Mouse (Mus musculus): ENCODE data around the gene Capn12.

Capn12 gene

DNA sequence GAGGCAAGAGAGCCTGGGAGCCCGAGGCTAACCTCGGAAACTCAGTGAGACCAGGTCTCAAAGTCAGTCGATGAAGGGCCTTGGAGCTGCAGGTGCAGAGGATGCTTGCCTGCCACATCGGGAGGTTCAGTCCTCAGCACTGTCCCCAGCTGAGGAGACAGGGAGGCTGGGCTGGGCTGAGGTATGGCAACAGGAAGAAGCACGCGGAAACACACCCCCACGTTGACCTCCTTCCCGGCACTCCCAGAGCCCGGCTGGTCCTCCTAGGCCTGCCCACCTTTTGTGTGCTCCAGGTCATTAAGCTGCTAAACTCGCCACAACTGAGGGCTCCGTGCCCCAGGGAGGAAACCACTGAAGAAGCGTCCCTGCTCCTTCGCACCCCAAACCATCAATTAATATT lies at the start of gene Capn12:
Capn12 (plus strand) TSS at position 224 of the 400 bp plus-strand sequence.
- in situ Hi-C loops (cut with MboI; ENCODE audit: unreplicated experiment in 2 of 2): loop anchor here in 1 of 2 experiments (25.0 kb wide), 1 partner anchor 269 kb away; no protein-coding TSS in a partner anchor

DNA sequence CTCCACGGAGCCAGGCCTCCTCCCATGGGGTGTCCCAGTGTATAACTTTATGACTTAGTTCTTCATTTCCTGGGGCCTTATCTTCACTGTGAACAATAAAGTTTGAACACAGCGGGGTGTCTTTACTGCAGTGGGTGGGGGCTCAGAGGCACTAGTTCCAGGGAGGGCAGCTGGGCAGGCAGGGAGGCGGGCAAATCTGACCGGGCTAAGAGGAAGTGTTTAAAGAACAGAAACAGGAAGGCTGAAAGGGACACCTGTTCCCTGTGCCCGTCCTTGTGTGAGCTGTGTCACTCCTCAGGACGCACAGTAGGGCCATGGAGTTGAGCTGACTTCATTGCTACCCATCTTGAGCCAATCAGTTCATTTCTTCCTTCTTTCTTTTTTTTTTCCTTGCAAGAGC lies 49.1 kb upstream of the Capn12 start:
- in situ Hi-C loops (cut with MboI; ENCODE audit: unreplicated experiment in 2 of 2): no loop called here

DNA sequence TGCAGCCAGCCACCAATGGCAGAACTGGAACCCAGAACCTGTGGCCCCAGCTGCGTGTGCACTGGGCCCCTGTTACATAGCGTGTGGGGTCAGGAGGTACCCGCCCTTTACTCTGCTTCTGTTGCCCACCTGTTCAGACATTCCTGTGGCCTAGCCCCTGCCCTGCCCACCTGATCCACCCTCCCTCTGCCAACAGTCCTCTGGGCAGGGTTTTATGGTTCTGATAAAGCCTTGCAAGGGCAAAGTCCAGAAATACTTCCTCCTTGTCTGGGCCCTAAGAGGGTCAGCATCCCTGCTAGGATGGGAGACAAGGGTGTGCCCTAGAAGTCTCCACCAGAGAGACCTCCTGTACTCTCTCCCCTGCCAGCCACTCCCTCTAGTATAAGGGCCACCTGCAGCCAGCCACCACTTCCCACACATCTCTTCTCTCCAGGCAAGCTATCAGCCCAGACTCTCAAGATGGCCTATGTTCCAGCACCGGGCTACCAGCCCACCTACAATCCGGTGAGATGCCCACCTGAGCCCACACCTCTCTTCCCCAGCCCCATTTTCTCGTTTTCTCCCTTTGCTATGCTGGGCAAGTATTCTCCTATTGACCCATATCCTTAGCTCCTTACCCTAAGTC lies 47.4 kb upstream of the Capn12 start, which contains the start of gene Lgals4:
Lgals4 (plus strand) TSS at position 132 of the 625 bp plus-strand sequence.
- in situ Hi-C loops (cut with MboI; ENCODE audit: unreplicated experiment in 2 of 2): no loop called here

DNA sequence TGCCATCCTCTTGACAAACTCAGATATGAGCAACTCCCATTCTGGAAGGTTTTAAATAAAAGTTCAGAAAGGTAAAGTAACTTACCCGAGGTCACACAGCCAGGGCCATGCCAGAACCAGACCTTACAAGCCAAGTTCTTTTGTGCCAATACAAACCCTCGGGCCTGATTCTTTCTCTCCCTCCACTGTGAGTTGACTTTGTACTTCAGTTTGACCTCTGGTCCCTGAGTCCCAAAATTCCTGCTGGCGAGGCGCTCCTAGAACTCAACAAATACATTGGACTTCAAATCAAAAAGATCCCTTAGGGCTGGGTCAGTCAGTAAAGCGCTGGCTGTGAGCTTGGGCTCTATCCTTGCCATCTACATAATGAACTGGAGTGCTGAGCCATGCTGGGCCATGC lies 44.3 kb upstream of the Capn12 start:
- in situ Hi-C loops (cut with MboI; ENCODE audit: unreplicated experiment in 2 of 2): no loop called here

DNA sequence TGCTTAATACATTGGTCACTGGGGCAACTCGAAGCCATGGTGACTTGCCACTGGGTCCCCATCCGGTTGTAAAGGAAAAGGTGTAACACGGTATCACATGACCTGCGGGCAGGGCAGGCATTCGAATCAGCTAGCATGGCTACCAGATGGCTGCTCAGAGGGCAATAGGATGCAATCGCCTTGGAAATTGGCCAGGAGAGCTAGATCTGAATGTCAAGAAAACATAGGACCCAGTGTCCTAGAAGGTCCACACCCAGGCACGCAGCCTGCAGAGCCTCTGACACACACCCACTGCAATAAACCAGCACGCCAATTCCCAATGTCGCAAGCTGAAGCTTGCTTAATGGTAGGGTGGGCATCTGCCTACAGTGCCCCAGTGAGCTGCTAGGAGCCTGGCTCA lies 42.9 kb upstream of the Capn12 start:
- in situ Hi-C loops (cut with MboI; ENCODE audit: unreplicated experiment in 2 of 2): no loop called here

DNA sequence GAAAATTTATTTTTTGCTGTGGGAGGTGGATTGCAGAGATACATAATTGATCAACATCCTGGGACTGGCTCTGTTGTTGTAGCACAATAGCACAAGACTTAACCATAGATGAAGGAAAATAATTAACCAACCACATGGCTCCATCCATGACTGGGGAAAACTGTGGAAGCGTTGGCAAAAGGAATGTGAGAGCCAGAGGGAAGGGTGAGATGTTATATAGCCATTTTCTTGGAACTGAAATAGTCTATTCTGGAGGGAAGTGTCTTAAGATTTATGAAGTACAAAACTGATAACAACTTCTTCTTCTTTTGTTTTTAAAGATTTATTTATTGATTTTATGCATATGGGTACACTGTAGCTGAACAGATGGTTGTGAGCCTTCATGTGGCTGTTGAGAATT lies 33.9 kb upstream of the Capn12 start:
- in situ Hi-C loops (cut with MboI; ENCODE audit: unreplicated experiment in 2 of 2): no loop called here

DNA sequence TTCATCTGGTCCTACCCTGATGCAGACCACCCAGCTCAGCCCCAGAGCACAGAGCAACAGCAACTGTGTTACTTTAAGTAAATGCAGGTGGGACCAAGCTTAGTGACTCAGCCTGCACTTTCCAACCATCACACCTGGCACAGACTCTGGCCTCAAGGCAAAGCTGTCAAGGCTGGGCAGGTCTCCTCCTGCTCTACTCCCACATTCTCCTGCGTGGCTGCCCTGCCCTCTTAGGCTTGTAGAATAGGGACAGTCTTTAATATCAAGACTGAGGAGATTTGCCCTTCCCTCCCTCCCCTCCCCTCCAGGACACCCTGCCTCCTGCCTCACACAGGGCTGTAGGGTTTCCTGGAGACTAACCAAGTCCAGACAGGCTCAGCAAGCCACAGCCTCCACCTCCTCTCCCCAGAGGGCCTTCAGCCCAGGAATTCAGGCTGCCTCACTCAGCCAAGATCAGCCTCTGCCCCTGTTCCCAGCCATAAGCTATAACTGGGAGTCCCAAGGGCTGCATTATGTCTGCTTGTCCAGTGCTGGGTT lies 31.5 kb upstream of the Capn12 start:
- in situ Hi-C loops (cut with MboI; ENCODE audit: unreplicated experiment in 2 of 2): no loop called here

DNA sequence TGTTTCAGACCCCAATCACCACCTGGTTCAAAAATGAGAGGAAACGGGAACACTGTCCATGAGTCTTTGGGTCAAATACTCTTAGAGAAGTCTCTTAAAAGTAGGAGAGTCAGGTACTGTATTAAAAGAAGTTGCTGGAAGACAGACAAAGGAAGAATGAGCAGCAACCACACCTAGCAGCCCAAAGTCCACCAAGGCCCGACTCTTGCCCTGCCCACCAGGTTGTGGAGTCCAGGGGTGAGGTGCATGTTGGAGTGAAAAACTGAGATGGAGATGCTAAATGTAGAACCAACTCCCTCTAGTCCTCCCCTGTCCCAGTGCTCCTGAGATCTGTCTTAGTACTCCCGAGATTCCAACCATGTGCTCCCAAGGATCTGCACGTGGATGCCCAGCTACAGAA lies 30.6 kb upstream of the Capn12 start:
- in situ Hi-C loops (cut with MboI; ENCODE audit: unreplicated experiment in 2 of 2): no loop called here

DNA sequence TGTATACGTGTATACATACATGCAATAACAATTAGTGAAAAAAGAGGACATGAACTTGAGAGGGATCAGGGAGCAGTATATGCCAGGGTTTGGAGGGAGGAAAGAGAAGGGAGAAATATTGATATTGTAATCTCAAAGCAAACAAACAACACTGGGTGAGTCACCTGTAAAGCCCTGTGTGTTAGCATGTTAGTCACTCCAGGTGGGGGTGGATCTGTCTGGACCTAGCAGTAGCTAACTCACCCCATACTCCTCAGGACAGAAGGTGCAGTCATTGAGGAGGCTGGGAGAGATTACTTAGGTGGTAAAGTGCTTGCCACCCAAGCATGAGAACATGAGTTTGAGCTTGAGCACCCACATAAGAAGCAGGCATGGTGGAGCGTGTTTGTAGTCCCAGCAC lies 21.3 kb upstream of the Capn12 start:
- in situ Hi-C loops (cut with MboI; ENCODE audit: unreplicated experiment in 2 of 2): no loop called here

DNA sequence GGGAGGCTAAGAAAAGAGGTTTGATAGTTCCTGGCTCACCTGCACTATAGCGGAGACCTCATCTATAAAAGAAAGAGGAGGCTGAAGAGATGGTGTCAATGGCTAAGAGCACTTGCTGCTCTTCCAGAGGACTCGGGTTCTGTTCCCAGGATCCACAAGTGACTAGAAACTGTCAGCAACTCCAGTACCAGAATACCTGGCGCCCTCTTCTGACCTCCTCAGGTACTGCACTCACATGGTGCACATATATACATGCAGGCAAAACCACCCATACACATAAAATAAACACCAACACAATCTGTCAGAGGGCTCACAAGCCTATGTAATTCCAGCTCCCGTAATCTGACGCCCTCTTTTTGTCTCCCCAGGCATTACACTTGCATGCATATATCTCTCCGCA lies 20.3 kb upstream of the Capn12 start:
- in situ Hi-C loops (cut with MboI; ENCODE audit: unreplicated experiment in 2 of 2): no loop called here

DNA sequence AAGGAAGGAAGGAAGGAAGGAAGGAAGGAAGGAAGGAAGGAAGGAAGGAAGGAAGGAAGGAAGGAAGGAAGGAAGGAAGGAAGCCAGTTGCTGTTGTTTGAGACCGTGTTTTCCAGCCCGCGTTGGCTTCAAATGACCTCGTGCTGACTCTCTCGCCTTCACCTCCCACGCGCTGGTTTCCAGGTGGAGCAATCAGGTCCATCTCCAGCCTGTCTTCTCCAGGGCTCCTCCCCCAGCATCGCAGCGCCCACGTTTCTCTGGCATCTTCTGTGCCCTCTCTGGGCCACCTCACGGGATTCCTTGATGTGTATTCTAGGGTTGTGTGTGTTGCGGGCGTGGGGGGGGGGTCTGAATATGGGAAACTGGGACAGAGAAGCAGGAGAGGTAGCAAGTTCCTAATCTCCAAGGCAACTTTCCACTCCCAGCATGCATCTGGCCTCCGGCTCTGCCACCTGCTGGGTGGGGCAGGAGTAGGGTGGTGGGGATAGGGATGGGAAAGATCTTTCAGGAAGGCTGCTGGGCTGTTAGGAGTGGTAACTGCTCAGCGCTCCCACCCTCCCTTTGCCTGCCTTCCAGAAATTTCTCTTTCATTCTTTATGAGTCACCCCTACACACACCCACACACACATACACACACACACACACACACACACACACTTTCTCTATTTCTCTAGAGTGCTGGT lies 18.3 kb upstream of the Capn12 start:
- in situ Hi-C loops (cut with MboI; ENCODE audit: unreplicated experiment in 2 of 2): no loop called here

DNA sequence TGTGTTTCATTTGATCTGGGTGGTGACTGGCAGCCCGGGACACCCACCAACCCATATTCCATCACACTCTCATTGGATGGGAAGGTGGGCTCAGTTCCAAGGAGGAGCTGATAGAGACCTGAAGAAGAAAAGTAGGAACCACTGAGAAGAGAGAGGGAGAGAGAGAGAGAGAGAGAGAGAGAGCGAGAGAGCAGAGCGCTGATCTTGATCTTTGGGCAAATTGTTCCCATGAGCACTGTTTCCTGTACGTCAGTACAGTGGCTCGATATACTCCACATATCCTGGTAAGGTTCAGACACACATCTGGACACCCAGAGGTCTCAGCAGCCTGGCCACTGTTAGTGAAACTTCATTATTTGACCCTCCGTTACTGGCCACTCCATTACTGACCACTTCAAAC lies 17.7 kb upstream of the Capn12 start, which contains the start of gene Lgals7:
Lgals7 (plus strand) TSS at position 314 of the 400 bp plus-strand sequence.
- in situ Hi-C loops (cut with MboI; ENCODE audit: unreplicated experiment in 2 of 2): no loop called here

DNA sequence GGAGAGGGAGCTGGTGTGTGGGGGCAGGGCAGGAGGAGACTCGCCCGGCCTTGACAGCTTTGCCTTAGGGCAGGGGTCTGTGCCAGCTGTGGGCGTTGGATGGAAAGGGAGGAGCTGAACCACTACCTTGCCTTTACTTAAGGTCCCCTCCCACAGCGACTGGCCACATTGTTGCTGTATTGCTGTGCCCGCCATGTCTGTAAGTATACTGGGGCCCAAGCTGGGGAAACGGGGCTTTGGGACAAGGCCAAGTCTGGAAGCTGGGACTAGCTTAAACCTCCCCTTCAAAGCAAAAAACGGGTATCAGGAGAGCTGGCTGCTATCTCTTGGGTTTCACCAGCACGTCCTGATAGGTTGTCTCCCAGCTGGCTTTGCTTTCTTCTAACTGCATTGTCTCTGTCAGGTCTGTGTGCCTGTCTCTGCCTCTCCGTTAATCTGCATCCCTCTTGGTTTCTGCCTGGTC lies 16.9 kb upstream of the Capn12 start:
- in situ Hi-C loops (cut with MboI; ENCODE audit: unreplicated experiment in 2 of 2): no loop called here

DNA sequence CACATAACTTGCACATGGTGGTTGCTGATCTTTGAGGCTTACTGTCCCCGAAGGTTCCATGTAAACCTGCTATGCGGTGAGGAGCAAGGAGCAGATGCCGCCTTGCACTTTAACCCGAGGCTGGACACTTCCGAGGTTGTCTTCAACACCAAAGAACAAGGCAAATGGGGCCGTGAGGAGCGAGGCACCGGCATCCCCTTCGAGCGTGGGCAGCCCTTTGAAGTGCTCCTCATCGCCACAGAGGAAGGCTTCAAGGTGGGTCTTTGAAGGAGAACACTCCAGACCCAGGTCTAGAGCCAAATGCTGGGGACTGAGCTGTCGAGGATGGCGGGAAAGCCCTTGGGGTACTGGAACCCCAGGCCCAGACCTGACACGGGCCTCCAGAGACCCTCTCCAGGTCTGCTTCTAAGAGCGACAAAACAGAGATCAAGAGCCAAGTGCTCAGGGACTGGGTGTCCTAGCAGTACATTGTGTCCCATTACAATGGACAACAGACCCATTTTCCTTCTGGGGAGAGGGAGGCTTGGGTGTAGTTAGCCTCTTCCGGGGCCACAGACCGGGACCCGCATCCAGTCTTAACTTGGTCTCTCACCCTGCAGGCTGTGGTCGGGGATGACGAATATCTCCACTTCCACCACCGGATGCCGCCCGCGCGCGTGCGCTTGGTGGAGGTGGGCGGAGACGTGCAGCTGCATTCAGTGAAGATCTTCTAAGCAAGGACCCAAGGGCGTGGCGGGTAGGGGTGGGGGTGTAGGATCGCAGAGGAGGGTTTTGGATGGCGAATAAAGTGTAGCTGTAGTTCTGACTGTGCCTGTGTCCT lies 15.5 kb upstream of the Capn12 start:
- in situ Hi-C loops (cut with MboI; ENCODE audit: unreplicated experiment in 2 of 2): loop anchor here (5.0 kb wide), 1 partner anchor 68 kb away; no protein-coding TSS in a partner anchor

DNA sequence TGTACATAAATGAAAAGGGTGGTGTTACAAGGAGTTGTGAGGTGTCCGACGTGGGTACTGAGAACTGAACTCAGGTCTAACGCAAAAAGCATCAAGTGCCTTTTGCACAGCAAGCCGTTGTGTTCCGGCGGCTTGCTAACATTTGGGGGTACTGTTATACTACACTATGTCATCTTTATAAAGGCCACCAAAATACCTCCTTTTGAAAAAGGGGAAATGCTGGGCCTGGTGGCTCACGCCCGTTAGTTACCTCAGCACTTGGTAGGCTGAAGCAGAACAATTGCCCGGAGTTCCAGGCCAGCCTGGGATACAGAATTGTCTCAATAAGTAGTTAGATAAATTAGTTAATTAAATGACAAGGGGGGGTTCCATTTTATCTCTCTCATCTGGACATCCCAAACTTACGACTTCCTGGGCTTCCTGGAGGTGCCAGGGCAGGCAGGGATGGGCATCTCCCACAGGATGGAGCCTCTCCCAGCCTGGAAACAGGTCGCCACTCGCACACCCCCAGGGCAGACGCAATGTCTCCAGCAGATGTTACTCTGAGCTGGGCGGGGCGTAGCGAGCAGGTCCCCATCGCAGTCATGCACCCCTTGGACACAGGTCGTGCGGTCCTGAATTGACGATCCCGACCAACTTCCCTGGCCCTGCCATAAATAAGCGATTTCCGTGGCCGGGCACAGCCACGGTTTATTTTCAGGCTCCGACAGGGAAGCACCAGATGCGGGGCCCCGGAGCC lies 14.3 kb upstream of the Capn12 start:
- in situ Hi-C loops (cut with MboI; ENCODE audit: unreplicated experiment in 2 of 2): loop anchor here (5.0 kb wide), 1 partner anchor 70 kb away; no protein-coding TSS in a partner anchor

DNA sequence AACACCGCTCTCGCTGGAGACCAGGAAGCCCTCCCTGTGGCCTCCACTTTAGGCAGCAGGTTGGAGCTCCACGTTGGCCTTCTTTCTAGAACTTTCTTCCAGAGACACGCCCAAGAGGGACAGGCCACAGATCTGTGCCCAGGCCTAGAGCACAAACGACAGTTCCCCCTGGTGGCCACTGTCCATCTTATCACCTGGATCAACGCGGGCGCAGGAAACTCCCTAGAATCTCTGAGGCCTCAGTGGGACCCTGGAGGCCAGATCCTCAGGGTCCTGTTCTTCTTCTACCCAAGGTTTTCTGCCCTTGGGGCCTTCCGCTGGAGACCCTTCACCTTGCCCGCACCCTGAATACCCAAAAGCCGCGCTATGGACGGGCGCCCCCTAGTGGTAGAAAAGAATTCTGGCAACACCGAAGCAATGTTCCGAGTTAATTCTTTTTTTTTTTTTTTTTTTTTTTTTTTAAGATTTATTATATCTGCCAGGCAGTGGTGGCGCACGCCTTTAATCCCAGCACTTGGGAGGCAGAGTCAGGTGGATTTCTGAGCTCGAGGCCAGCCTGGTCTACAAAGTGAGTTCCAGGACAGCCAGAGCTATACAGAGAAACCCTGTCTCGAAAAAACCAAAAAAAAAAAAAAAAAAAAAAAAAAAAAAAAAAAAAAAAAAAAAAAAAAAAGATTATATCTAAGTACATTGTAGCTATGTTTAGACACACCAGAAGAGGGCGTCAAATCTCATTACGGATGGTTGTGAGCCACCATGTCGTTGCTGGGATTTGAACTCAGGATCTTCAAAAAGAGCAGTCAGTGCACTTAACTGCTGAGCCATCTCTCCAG lies 13.5 kb upstream of the Capn12 start:
- in situ Hi-C loops (cut with MboI; ENCODE audit: unreplicated experiment in 2 of 2): loop anchor here (5.0 kb wide), 1 partner anchor 70 kb away; no protein-coding TSS in a partner anchor

DNA sequence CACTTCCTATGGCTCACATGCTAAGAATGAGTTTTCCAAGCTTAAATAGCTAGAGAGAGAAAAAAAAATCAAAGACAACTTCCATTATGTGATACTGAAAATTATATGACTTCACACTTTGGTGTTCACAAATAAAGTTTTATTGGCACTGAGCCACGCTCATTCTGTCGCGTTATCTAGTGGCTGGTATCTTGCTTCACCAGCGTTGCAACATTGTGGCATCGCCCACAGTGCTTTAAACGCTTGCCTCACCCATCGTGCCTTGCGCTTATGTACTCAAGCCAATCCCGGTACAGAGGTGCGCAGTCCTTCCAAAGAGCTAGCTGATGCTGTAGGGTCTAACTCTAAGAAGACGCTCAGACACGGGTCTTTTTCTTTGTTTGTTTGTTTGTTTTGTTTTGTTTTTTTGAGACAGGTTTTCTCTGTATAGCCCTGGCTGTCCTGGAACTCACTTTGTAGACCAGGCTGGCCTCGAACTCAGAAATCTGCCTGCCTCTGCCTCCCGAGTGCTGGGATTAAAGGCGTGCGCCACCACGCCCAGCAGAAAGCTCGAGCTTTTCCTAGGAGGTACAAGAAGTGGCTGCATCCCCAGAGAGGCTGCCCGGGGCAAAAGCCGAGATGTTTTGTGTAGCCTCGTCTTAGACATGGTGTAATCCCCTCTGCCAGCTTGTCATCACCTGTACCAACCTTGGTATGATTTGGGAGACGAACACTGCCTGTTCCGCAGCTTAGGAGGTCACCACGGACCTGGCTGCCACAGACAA lies 10.1 kb upstream of the Capn12 start:
- in situ Hi-C loops (cut with MboI; ENCODE audit: unreplicated experiment in 2 of 2): loop anchor here in 1 of 2 experiments (5.0 kb wide), 1 partner anchor 166 kb away; no protein-coding TSS in a partner anchor

DNA sequence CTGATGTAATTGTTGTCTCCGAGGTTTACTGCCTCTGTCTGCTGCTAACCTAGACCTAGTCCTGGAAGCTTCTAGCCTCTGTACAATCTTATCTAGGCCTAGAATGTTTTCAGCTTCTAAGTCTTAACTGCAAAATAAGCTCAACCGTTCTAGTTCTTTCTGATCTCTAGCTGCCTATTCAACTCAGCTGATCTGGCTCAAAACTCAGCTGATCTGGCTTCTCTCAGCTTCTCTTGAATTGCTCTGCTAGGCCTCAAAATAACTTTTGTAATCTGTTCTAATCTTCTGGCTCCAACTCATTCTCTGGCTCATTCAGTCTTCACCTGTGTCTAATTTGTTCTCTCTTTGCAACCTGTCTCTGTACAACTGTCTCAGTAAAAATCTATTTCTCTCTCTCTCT lies 6.7 kb upstream of the Capn12 start:
- in situ Hi-C loops (cut with MboI; ENCODE audit: unreplicated experiment in 2 of 2): loop anchor here in 1 of 2 experiments (5.0 kb wide), 1 partner anchor 163 kb away; no protein-coding TSS in a partner anchor
